Mouse (Mus musculus): ENCODE data around the gene Pla2r1. TPM values are rescaled to one million over a fixed set of nuclear protein-coding genes. Genes with fewer than 3 reads are reported as not detected.

Gene Pla2r1
- polyA plus RNA-seq, 1 experiment: 0.84 TPM

DNA sequence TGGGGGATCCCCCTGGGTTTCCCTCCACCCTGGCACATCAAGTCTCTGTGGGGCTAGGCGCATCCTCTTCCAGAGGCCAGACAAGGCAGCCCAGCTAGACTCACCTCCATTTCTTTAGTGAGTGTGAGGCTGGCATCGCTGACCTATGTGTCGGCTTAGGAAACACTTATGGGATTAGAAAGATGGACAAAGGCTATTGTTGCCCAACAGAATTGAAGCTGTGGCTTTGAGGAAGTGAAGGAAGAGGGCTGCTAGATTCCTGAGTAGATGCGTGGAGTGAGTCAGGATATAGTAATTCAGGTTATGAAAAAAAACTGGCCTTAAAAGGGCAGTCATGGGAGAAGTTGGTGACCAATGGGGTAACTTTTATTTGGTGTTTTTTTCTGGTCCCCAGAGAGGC lies 183.7 kb downstream of the Pla2r1 start:
- TF ChIP-seq POLR2A (IDR thresholded peaks at IDR 0.05; ENCODE audit: insufficient read depth, low read length) (no peak), EP300 (IDR thresholded peaks at IDR 0.05; ENCODE audit: insufficient read depth, low read depth, low read length) (no peak), CTCF (IDR thresholded peaks at IDR 0.05; ENCODE audit: low read depth, low read length) (no peak)
- Histone ChIP-seq H3K27me3 (ENCODE audit: control insufficient read depth, insufficient read depth, low read length, poor library complexity, severe bottlenecking) (no peaks in the 10 kb centered on the region), H3K27ac (ENCODE audit: insufficient read depth, low read length) (no peak overlapping the region), H3K36me3 (ENCODE audit: control insufficient read depth, insufficient read depth, low read length, poor library complexity, severe bottlenecking) (no peaks in the 10 kb centered on the region), H3K9me3 (replicated peaks; ENCODE audit: control insufficient read depth, insufficient read depth, low read length, poor library complexity, severe bottlenecking) (no peaks in the 10 kb centered on the region), H3K4me3 (ENCODE audit: low read depth, low read length) (no peak overlapping the region), H3K4me1 (ENCODE audit: control insufficient read depth, insufficient read depth, low read length) (no peaks in the 10 kb centered on the region), H3K9ac (ENCODE audit: low read depth, poor library complexity, severe bottlenecking) (no peak overlapping the region)

GRCm38 (mm10) chr2:60367871-60368270 lies 185.2 kb downstream of the Pla2r1 start:
- no peak overlapping the region for H3K9ac ChIP-seq (ENCODE audit: low read depth, poor library complexity, severe bottlenecking)
- H3K36me3 ChIP-seq (ENCODE audit: control insufficient read depth, insufficient read depth, low read length, poor library complexity, severe bottlenecking): no peaks in the 10 kb centered on the region
- no peak overlapping the region for H3K4me3 ChIP-seq (ENCODE audit: low read depth, low read length)
- no peak overlapping the region for H3K27ac ChIP-seq (ENCODE audit: insufficient read depth, low read length)
- H3K9me3 ChIP-seq (replicated peaks; ENCODE audit: control insufficient read depth, insufficient read depth, low read length, poor library complexity, severe bottlenecking): no peaks in the 10 kb centered on the region
- H3K4me1 ChIP-seq (ENCODE audit: control insufficient read depth, insufficient read depth, low read length): no peaks in the 10 kb centered on the region
- H3K27me3 ChIP-seq (ENCODE audit: control insufficient read depth, insufficient read depth, low read length, poor library complexity, severe bottlenecking): no peaks in the 10 kb centered on the region
- no peak for TF ChIP-seq CTCF (IDR thresholded peaks at IDR 0.05; ENCODE audit: low read depth, low read length)
- no peak for TF ChIP-seq POLR2A (IDR thresholded peaks at IDR 0.05; ENCODE audit: insufficient read depth, low read length)
- TF ChIP-seq EP300 (IDR thresholded peaks at IDR 0.05; ENCODE audit: insufficient read depth, low read depth, low read length): no peak

Other genes starting within 250 kb of the Pla2r1 start
- gene Ly75, start 170.0 kb downstream of the Pla2r1 start, polyA plus RNA-seq (2011; ENCODE audit: insufficient read depth, insufficient read length, low read depth, missing spikeins): 10.0 and 12.3 TPM in 2 replicates
- 0.28 TPM in 1 of 2 replicates, not detected in the other for gene Itgb6, start 169.3 kb upstream of the Pla2r1 start, polyA plus RNA-seq (2011; ENCODE audit: insufficient read depth, insufficient read length, low read depth, missing spikeins)